Mouse (Mus musculus) myocyte (in vitro differentiated cells): ENCODE results near the gene Ubr1. TPM values are rescaled to one million over a fixed set of nuclear protein-coding genes. Genes with fewer than 3 reads are reported as not detected.

Experiments used
- H3K27me3 ChIP-seq: one replicate; pipeline ENCODE4 v1.6.1; 2011; ENCODE audit not compliant: control insufficient read depth, insufficient read depth, insufficient read length
- H3K36me3 ChIP-seq: one replicate; pipeline ENCODE4 v1.6.1; 2011; ENCODE audit not compliant: control insufficient read depth, insufficient read depth
- H3K4me2 ChIP-seq: one replicate; pipeline ENCODE4 v1.6.1; 2011; ENCODE audit warnings: low read depth, control low read depth
- H3K4me3 ChIP-seq: one replicate; pipeline ENCODE4 v1.5.1; 2011; ENCODE audit warnings: mild to moderate bottlenecking, control low read depth, moderate library complexity
- H3K79me2 ChIP-seq: one replicate; pipeline ENCODE4 v1.6.1; 2011; ENCODE audit not compliant: control insufficient read depth, insufficient read depth
- H3ac ChIP-seq: one replicate; pipeline ENCODE4 v1.6.1; 2011; ENCODE audit not compliant: control insufficient read depth, insufficient read length
- CEBPB ChIP-seq: IDR thresholded peaks from 2 replicates; pipeline ENCODE4 v1.6.1; 2011; ENCODE audit warnings: mild to moderate bottlenecking, moderate library complexity; ENCODE audit not compliant: poor library complexity, insufficient read depth, severe bottlenecking
- E2F4 ChIP-seq: IDR thresholded peaks from one replicate; pipeline ENCODE4 v1.6.1; 2011; ENCODE audit warnings: mild to moderate bottlenecking, control low read depth, moderate library complexity; ENCODE audit not compliant: insufficient read depth
- MAX ChIP-seq: IDR thresholded peaks from one replicate; pipeline ENCODE4 v1.6.1; 2011; ENCODE audit warnings: low read depth, mild to moderate bottlenecking, control low read depth
- MYOD1 ChIP-seq, 3 experiments: IDR thresholded peaks; one replicate each; pipeline ENCODE4 v1.6.1; 2011; ENCODE audit warnings: control low read depth in 2 of 3, low read depth in 2 of 3, mild to moderate bottlenecking in 2 of 3, moderate library complexity in 1 of 3; ENCODE audit not compliant: insufficient read length in 2 of 3, control insufficient read depth in 1 of 3
- MYOG ChIP-seq, 3 experiments: IDR thresholded peaks; one replicate each; pipeline ENCODE4 v1.6.1; 2011; ENCODE audit warnings: control low read depth in 2 of 3, low read depth in 2 of 3, mild to moderate bottlenecking in 2 of 3; ENCODE audit not compliant: insufficient read length in 2 of 3, control insufficient read depth in 1 of 3, insufficient read depth in 1 of 3
- POLR2A ChIP-seq: IDR thresholded peaks from one replicate; pipeline ENCODE4 v1.6.1; 2011; ENCODE audit warnings: low read depth, mild to moderate bottlenecking, control low read depth, moderate library complexity; ENCODE audit not compliant: insufficient read length
- POLR2AphosphoS2 ChIP-seq: IDR thresholded peaks from one replicate; pipeline ENCODE4 v1.6.1; 2011; ENCODE audit warnings: low read depth, control low read depth; ENCODE audit not compliant: insufficient read length
- REST ChIP-seq: IDR thresholded peaks from one replicate; pipeline ENCODE4 v1.6.1; 2011; ENCODE audit warnings: mild to moderate bottlenecking, control low read depth, moderate library complexity; ENCODE audit not compliant: insufficient read depth, insufficient read length
- SRF ChIP-seq: IDR thresholded peaks from one replicate; pipeline ENCODE4 v1.6.1; 2011; ENCODE audit warnings: low read depth; ENCODE audit not compliant: control insufficient read depth, insufficient read length
- TCF12 ChIP-seq: IDR thresholded peaks from one replicate; pipeline ENCODE4 v1.6.1; 2011; ENCODE audit warnings: mild to moderate bottlenecking, control low read depth; ENCODE audit not compliant: poor library complexity, insufficient read depth, severe bottlenecking
- TCF3 ChIP-seq: IDR thresholded peaks from one replicate; pipeline ENCODE4 v1.6.1; 2011; ENCODE audit warnings: low read depth, control low read depth; ENCODE audit not compliant: insufficient read length
- USF1 ChIP-seq: IDR thresholded peaks from one replicate; pipeline ENCODE4 v1.6.1; 2011; ENCODE audit warnings: low read depth, mild to moderate bottlenecking, control low read depth, moderate library complexity
- polyA plus RNA-seq: library from polyadenylated mRNA; unstranded; fragments of >200 nt; fragmentation: generic; extraction: Trizol; gene quantifications from one replicate; pipeline ENCODE4 v1.2.1, GENCODE M21; 2012; ENCODE audit warnings: missing spikeins

Gene Ubr1
- polyA plus RNA-seq, 1 experiment, result 5.8 TPM

DNA sequence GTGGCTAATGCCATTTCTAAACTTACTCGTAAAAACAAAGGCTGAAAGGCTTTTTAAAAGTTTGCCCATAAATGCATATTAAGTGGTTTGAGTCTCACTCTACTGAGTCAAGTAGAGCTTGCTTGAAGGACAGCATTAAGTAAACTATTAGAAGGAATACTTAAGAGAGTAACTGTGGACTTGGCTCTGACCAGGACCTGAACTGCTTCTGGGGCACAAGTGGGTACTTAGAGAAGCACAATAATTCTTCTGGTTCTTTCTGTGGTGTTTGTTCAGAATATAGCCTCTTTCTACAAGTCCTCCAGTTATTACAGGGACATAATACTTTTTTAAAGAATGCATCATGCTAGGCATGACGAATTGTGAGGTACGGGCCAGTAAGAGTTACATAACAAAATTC, 5.0 kb downstream of the Ubr1 start:
- Histone ChIP-seq H3K4me3 (no peak overlapping the region), H3K36me3 (peaks cover 6% of the 10 kb centered on the region), H3K27me3 (no peaks in the 10 kb centered on the region), H3ac (no peak overlapping the region), H3K79me2 (peaks cover 70% of the 10 kb centered on the region), H3K4me2 (no peak overlapping the region)
- TF ChIP-seq SRF, result no peak

DNA sequence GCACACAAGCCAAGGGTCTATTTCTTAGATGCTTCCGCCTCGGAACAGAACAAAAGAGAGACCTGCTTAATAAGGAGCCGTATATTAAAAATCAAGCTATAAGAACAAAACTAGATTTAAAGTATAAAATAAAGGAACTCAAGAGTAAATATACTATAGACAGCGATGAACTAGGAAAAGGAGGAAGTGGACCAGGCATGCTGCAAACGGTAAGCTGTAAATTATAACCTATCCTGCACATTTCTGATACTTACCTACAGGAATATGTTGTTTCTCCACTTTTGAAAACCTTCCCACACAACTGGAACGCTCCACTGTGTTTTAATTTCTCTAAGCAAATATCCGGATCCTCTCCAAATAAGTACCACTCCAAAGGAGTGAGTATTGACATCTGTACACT, 7.4 kb downstream of the Ubr1 start:
- Histone ChIP-seq H3K27me3 (no peaks in the 10 kb centered on the region), H3ac (no peak overlapping the region), H3K36me3 (peaks cover 6% of the 10 kb centered on the region), H3K4me2 (no peak overlapping the region), H3K79me2 (peaks cover 56% of the 10 kb centered on the region), H3K4me3 (no peak overlapping the region)
- TF ChIP-seq MYOD1 (IDR thresholded peaks at IDR 0.05; ENCODE audit: control insufficient read depth in 1 of 3, insufficient read length in 2 of 3, low read depth in 2 of 3), result no peak
- TF ChIP-seq REST, result no peak
- TF ChIP-seq MAX, result no peak
- no peak for TF ChIP-seq CEBPB
- TF ChIP-seq TCF12, result no peak
- TF ChIP-seq POLR2A, result no peak
- TF ChIP-seq TCF3, result no peak
- no peak for TF ChIP-seq POLR2AphosphoS2
- no peak for TF ChIP-seq USF1
- TF ChIP-seq E2F4, result no peak
- no peak for TF ChIP-seq SRF
- TF ChIP-seq MYOG (IDR thresholded peaks at IDR 0.05; ENCODE audit: control insufficient read depth in 1 of 3, insufficient read depth in 1 of 3, insufficient read length in 2 of 3, low read depth in 2 of 3), result no peak

DNA sequence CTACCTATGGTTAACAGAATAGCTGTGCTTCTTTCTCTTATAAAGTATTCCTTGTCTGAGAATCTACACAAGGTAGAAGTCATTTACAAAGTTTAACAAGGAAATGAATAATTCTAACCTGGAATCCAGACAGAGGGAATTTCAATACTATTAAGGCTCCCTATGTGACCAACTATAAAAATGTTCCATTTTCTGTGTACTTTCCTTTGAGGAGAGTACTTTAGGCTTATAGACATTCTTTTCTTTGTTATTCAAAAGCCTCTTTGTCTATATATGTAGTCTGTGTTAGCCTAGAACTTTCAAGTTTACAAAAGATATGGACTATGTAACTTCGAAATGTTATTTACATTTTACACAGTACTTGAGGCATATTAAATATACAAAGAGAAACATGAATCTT, 10.3 kb downstream of the Ubr1 start:
- Histone ChIP-seq H3K27me3 (no peaks in the 10 kb centered on the region), H3K4me3 (no peak overlapping the region), H3ac (no peak overlapping the region), H3K4me2 (no peak overlapping the region), H3K79me2 (peaks cover 40% of the 10 kb centered on the region), H3K36me3 (peaks cover 6% of the 10 kb centered on the region)
- TF ChIP-seq MAX (no peak), SRF (no peak), MYOD1 (IDR thresholded peaks at IDR 0.05; ENCODE audit: control insufficient read depth in 1 of 3, insufficient read length in 2 of 3, low read depth in 2 of 3) (no peak), POLR2A (no peak), CEBPB (no peak), E2F4 (no peak), MYOG (IDR thresholded peaks at IDR 0.05; ENCODE audit: control insufficient read depth in 1 of 3, insufficient read depth in 1 of 3, insufficient read length in 2 of 3, low read depth in 2 of 3) (no peak), TCF12 (no peak), TCF3 (no peak), USF1 (no peak), REST (no peak), POLR2AphosphoS2 (no peak)

DNA sequence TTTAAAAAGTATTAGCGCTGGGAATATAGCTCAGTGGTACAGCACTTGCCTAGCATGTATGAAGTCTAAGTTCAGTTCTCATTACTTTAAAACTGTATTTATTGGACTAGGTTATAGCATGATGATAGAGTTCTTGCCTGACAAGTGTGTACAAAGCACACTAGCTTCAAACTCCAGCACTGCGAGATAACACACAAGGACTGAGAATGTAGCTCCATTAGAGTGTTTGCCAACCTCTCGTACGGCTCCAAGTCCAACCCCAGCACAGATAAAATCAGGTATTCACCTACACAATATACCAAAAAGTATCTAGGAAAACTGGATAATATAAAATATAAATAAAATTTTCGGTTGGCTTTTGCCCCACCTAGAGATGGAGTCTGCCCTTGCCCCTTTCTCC, 10.7 kb downstream of the Ubr1 start:
- Histone ChIP-seq H3K79me2 (peaks cover 36% of the 10 kb centered on the region), H3K4me3 (no peak overlapping the region), H3K27me3 (no peaks in the 10 kb centered on the region), H3K36me3 (peaks cover 6% of the 10 kb centered on the region), H3K4me2 (no peak overlapping the region), H3ac (no peak overlapping the region)
- TF ChIP-seq MAX (no peak), MYOD1 (IDR thresholded peaks at IDR 0.05; ENCODE audit: control insufficient read depth in 1 of 3, insufficient read length in 2 of 3, low read depth in 2 of 3) (no peak), E2F4 (no peak), TCF3 (no peak), SRF (no peak), MYOG (IDR thresholded peaks at IDR 0.05; ENCODE audit: control insufficient read depth in 1 of 3, insufficient read depth in 1 of 3, insufficient read length in 2 of 3, low read depth in 2 of 3) (no peak), REST (no peak), USF1 (no peak), TCF12 (no peak), POLR2AphosphoS2 (no peak), CEBPB (no peak), POLR2A (no peak)

DNA sequence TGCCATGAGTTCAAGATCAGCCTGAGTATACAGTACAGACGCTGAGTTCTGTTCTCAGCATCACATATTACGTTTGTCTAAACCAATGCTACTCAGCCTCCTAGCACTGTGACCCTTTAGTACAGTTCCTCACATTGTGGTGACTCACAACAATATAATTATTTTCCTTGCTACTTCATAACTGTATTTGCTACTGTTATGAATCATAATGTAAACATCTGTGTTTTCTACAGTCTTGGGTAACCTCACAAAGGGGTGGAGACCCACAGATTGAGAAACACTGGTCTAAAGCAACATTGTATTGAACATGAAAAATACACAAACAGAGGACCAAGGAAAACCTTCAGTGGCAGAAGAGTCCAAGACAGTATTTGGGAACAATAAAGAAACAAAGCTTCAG, 11.2 kb downstream of the Ubr1 start:
- Histone ChIP-seq H3K4me3 (no peak overlapping the region), H3K4me2 (no peak overlapping the region), H3K79me2 (peaks cover 34% of the 10 kb centered on the region), H3K27me3 (no peaks in the 10 kb centered on the region), H3ac (no peak overlapping the region), H3K36me3 (peaks cover 6% of the 10 kb centered on the region)
- peak; percentile 58; the same call in 1 of the 2 replicates for TF ChIP-seq CEBPB
- TF ChIP-seq MYOD1 (IDR thresholded peaks at IDR 0.05; ENCODE audit: control insufficient read depth in 1 of 3, insufficient read length in 2 of 3, low read depth in 2 of 3), result no peak
